Mouse (Mus musculus) midbrain, postnatal 0 days (tissue): ENCODE measurements at regions not wholly inside any gene's neighbourhood (a gene's known extent, or its start where the extent isn't known, plus 50 kb on each side); places are given as distances from the start of the nearest gene placed in this dataset.

ENCODE experiments used
- ATAC-seq: fragments of 200-750 bp; cut with Nextera tagmentation; 2 replicates; pipeline ENCODE4 v1.8.0; 2017; ENCODE audit warnings: moderate number of reproducible peaks, mild to moderate bottlenecking, moderate TSS enrichment, moderate library complexity; ENCODE audit not compliant: low FRiP score
- DNase-seq: peaks from one replicate; pipeline ENCODE4 v3.0.0-alpha.2; 2015; ENCODE audit warnings: low spot score
- H3K27ac ChIP-seq: fragments of 300-500 bp; sonication (generic); 2 replicates; pipeline ENCODE4 v1.5.1; 2014; ENCODE audit warnings: low read depth, mild to moderate bottlenecking, low read length, mixed read lengths
- H3K27me3 ChIP-seq: fragments of 300-500 bp; sonication (generic); 2 replicates; pipeline ENCODE4 v1.6.1; 2014; ENCODE audit warnings: low read length, control low read depth, mixed read lengths; ENCODE audit not compliant: insufficient read depth
- H3K36me3 ChIP-seq: fragments of 300-500 bp; sonication (generic); 2 replicates; pipeline ENCODE4 v1.6.1; 2014; ENCODE audit warnings: low read length, control low read depth, mixed read lengths; ENCODE audit not compliant: insufficient read depth
- H3K4me1 ChIP-seq: fragments of 300-500 bp; sonication (generic); 2 replicates; pipeline ENCODE4 v1.6.1; 2014; ENCODE audit warnings: mild to moderate bottlenecking, control low read depth, antibody characterized with exemption, low read length, mixed read lengths; ENCODE audit not compliant: insufficient read depth
- H3K4me2 ChIP-seq: fragments of 300-500 bp; sonication (generic); 2 replicates; pipeline ENCODE4 v1.6.1; 2014; ENCODE audit warnings: low read depth, mild to moderate bottlenecking, low read length, mixed read lengths; ENCODE audit not compliant: poor library complexity, severe bottlenecking
- H3K4me3 ChIP-seq: fragments of 300-500 bp; sonication (generic); 2 replicates; pipeline ENCODE4 v1.5.1; 2014; ENCODE audit warnings: low read depth, mild to moderate bottlenecking, low read length, moderate library complexity
- H3K9ac ChIP-seq: fragments of 300-500 bp; sonication (generic); replicated peaks from 2 replicates; pipeline ENCODE4 v1.6.1; 2014; ENCODE audit warnings: mild to moderate bottlenecking, low read length, moderate library complexity, mixed read lengths; ENCODE audit not compliant: poor library complexity, severe bottlenecking
- H3K9me3 ChIP-seq: fragments of 300-500 bp; sonication (generic); 2 replicates; pipeline ENCODE4 v1.6.1; 2016; ENCODE audit warnings: low read length, control low read depth
- CTCF ChIP-seq: IDR thresholded peaks from 2 replicates; pipeline ENCODE4 v1.5.1; 2016; ENCODE audit warnings: antibody characterized with exemption, mild to moderate bottlenecking
- WGBS: fragments of 180-500 bp; shearing (Covaris S2); extraction: QIAGEN DNeasy Blood & Tissue Kit; methylation state at CpG from one replicate; pipeline ENCODE4 v1.1.7; 2014; 5-methylcytosine and 5-hydroxymethylcytosine counted together

DNA sequence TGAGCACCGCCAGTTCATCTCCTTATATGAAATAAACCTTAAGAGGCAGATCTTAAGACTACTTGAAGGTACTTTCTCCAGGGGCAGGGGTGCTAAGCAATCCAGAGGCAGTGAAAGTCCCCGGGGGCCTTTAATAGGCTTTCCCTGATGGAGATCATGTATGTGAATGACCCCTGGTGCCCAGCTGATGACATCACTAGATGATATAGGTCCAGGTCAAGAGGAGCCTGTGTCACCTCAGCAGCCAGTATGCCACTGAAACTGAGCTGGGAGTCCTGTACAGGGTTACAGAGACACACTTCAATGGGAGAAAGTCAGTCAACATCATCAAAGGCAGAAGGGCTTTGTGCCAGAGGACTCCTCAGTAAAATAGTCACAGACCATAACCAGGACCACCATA is 457.8 kb downstream of the Wdr11 start:
- Histone ChIP-seq H3K36me3 (no peaks in the 10 kb centered on the region), H3K27ac (no peak overlapping the region), H3K27me3 (no peaks in the 10 kb centered on the region), H3K9ac (no peak overlapping the region), H3K9me3 (no peaks in the 10 kb centered on the region), H3K4me2 (no peak overlapping the region), H3K4me1 (no peaks in the 10 kb centered on the region), H3K4me3 (no peak overlapping the region)
- TF ChIP-seq CTCF = no peak
- 81% methylated on average over 2 of the region's 2 CpGs for WGBS
- DNase-seq (no peak), ATAC-seq (no peak)

DNA sequence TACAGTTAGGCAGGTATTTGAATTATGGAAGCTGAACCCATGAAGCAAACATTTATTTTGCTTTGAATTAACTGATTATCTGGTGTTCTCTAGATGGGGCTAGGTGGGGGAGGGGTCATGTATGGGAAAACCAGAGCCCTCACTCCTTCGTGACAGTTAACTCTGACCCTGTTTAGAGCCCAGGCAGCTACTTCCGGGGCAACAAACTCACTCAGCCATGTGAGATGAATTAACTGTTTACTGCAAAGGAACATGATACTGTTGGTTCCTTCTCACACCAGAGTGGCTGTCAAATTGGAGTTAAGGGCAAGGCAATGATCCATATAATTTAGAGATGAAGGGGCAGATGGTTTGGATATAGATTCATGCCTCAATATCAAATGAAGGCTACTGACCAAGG is 458.5 kb downstream of the Wdr11 start:
- Histone ChIP-seq H3K27me3 (no peaks in the 10 kb centered on the region), H3K4me3 (no peak overlapping the region), H3K36me3 (no peaks in the 10 kb centered on the region), H3K9me3 (no peaks in the 10 kb centered on the region), H3K4me2 (no peak overlapping the region), H3K27ac (no peak overlapping the region), H3K4me1 (no peaks in the 10 kb centered on the region), H3K9ac (no peak overlapping the region)
- ATAC-seq (no peak), DNase-seq (no peak)
- TF ChIP-seq CTCF = no peak
- WGBS = 28% methylated on average over 2 of the region's 2 CpGs

DNA sequence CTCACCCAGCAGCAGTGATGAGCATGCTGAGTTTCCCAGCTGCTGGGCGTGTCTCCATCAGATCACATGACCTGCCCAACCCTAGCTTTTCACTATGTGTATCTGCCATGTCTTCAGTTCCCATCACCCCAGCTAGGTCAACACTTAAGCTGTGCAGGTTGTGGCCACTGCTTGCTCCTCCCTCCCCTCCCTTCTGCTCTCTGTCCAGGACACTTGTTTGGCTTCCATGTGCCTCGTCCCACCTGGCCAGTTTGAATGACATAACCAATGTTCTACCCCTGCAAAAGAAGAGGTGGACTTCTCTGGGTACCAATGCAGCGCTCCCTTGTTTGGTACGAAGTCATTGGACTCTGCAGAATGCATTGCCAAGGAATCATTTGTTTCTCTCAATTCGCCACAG is 460.7 kb downstream of the Wdr11 start:
- ATAC-seq (no peak), DNase-seq (no peak)
- Histone ChIP-seq H3K27me3 (no peaks in the 10 kb centered on the region), H3K4me1 (no peaks in the 10 kb centered on the region), H3K4me3 (no peak overlapping the region), H3K9me3 (no peaks in the 10 kb centered on the region), H3K36me3 (no peaks in the 10 kb centered on the region), H3K27ac (no peak overlapping the region), H3K9ac (no peak overlapping the region), H3K4me2 (no peak overlapping the region)
- TF ChIP-seq CTCF = no peak
- WGBS = 88% methylated on average over 5 of the region's 5 CpGs

DNA sequence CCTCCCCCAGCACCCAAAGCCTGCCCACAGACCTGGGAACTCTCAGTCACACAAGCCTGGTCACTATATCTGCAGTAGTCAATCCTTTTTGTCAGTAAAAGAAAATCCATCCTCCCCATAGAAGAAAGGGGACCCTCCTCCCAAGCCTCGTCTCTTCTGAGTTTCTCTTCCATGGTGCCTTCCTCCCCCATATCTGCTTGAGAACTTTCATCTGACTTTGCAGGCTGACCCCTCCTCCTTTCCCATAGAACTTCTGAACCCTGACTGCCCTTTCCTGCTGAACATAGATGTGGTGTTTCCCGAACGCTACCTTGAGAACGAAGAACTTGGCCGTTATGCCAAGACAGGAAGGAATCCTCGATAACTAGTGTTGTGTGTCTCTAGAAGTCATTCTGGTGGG is 462.5 kb downstream of the Ate1 start:
- DNase-seq = no peak
- 82% methylated on average over 6 of the region's 6 CpGs for WGBS
- TF ChIP-seq CTCF = no peak

DNA sequence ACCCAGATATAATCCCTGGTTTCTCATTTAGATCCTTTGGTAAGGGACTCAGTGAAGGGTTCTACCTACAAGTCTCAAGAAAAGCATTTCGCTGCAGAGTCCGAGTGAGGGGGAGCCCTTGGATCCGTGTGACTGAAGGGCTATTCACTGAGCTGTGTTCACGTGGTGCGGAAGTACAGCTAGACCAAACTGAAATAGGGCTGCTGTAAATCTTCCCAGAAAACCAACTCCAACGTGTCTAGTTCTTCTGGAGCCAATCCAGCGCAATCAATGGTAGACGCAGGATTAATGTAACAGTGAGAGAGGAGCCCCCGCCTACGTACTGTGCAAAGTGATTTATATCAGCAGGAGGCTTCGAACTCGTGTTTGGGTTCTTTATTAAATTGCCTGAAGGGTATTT is 461.9 kb downstream of the Ate1 start:
- H3K27ac ChIP-seq = no peak overlapping the region
- WGBS = 79% methylated on average over 12 of the region's 12 CpGs
- no peaks in the 10 kb centered on the region for H3K9me3 ChIP-seq
- no peaks in the 10 kb centered on the region for H3K36me3 ChIP-seq
- no peak for TF ChIP-seq CTCF
- DNase-seq (no peak), ATAC-seq (no peak)
- H3K4me2 ChIP-seq = no peak overlapping the region
- H3K4me3 ChIP-seq = no peak overlapping the region
- H3K9ac ChIP-seq = no peak overlapping the region
- no peaks in the 10 kb centered on the region for H3K27me3 ChIP-seq
- H3K4me1 ChIP-seq = no peaks in the 10 kb centered on the region

More for the DNA sequence above, 462.5 kb downstream of the Ate1 start:
- H3K9me3 ChIP-seq = no peaks in the 10 kb centered on the region
- ATAC-seq = no peak
- no peaks in the 10 kb centered on the region for H3K27me3 ChIP-seq
- H3K36me3 ChIP-seq = no peaks in the 10 kb centered on the region
- no peak overlapping the region for H3K27ac ChIP-seq
- H3K4me1 ChIP-seq = no peaks in the 10 kb centered on the region
- H3K9ac ChIP-seq = no peak overlapping the region
- H3K4me2 ChIP-seq = no peak overlapping the region
- H3K4me3 ChIP-seq = no peak overlapping the region

DNA sequence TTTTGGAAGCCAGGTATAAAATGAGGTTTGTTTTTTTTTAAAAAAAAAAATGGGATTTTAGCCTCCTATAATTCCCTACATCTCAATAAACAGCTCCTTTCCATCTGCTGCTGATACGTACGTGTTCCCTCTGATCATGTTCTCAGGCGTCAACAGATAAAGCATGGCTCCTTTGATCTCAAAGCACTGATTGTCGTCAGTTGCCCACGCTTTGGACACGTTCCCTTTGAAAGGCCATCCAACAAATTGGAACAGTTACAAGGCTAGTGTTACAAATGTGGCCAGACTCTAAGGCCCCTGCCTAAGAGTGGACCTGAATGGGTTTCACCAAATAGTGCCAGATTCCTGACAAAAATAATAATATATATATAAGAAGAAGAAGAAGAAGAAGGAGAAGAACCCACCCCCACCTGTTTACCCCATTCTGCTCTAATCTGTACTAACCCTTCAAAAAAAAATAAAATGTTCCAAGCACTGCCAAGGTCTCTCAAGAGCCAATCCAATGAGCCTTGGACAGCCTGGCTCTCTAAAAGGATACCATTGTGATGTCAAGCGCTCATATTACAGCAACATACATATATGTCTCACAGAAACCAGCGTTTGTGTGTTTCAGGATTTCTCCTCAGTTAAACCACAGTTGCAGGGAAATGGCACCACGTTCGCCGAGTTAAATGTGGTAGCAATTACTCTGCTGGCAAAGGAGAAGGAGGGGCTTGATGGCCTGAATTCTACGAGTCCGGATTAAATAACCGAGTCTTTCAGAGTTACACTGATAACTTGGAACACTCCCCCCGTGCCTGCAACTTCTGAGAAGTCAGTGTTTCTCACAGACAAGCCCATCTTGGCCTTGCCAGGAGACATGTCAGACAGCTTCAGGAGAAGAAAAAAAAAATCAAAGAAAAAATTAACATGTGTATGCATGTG is 460.2 kb downstream of the Ate1 start:
- no peaks in the 10 kb centered on the region for H3K36me3 ChIP-seq
- no peak overlapping the region for H3K4me2 ChIP-seq
- no peak for TF ChIP-seq CTCF
- H3K27ac ChIP-seq = no peak overlapping the region
- no peak overlapping the region for H3K9ac ChIP-seq
- H3K9me3 ChIP-seq = no peaks in the 10 kb centered on the region
- no peaks in the 10 kb centered on the region for H3K4me1 ChIP-seq
- DNase-seq (no peak), ATAC-seq (no peak)
- H3K4me3 ChIP-seq = no peak overlapping the region
- no peaks in the 10 kb centered on the region for H3K27me3 ChIP-seq
- WGBS = 70% methylated on average over 15 of the region's 15 CpGs
